Mouse (Mus musculus) G1E (cell line): ENCODE results near the gene Lipf. TPM values are rescaled to one million over a fixed set of nuclear protein-coding genes. Genes with fewer than 3 reads are reported as not detected.

Experiments
- ATAC-seq: 2 replicates; pipeline ENCODE4 v1.8.0; 2016; ENCODE audit warnings: mild to moderate bottlenecking; ENCODE audit not compliant: insufficient number of reproducible peaks, poor library complexity, low FRiP score, severe bottlenecking; ENCODE audit errors: extremely low read depth
- DNase-seq: peaks from one replicate; pipeline ENCODE4 v3.0.0; 2012; ENCODE audit warnings: low spot score
- H3K27me3 ChIP-seq: 2 replicates; pipeline ENCODE4 v1.6.1; 2012; ENCODE audit warnings: mild to moderate bottlenecking, low read length, inconsistent platforms; ENCODE audit not compliant: insufficient read depth
- H3K36me3 ChIP-seq: replicated peaks from 2 replicates; pipeline ENCODE3; 2012; ENCODE audit warnings: mild to moderate bottlenecking, inconsistent platforms
- H3K4me1 ChIP-seq: 2 replicates; pipeline ENCODE4 v1.6.1; 2012; ENCODE audit warnings: low read depth, low read length, inconsistent platforms, mixed read lengths; ENCODE audit not compliant: insufficient read depth
- H3K4me3 ChIP-seq: 2 replicates; pipeline ENCODE4 v1.5.1; 2012; ENCODE audit warnings: low read depth, mild to moderate bottlenecking, inconsistent platforms, low read length, moderate library complexity, mixed read lengths
- H3K9me3 ChIP-seq: replicated peaks from 2 replicates; pipeline ENCODE4 v1.6.1; 2012; ENCODE audit warnings: inconsistent platforms
- CTCF ChIP-seq: IDR thresholded peaks from 2 replicates; pipeline ENCODE4 v1.5.1; 2012; ENCODE audit warnings: low read depth, low read length, inconsistent platforms, mixed read lengths
- GATA1 ChIP-seq: IDR thresholded peaks from 2 replicates; pipeline ENCODE4 v1.6.1; 2012; ENCODE audit warnings: borderline replicate concordance, low read length, inconsistent platforms, mixed read lengths
- GATA2 ChIP-seq: IDR thresholded peaks from 2 replicates; pipeline ENCODE4 v1.6.1; 2012; ENCODE audit warnings: low read depth, low read length, inconsistent platforms, borderline replicate concordance
- POLR2AphosphoS5 ChIP-seq: IDR thresholded peaks from 2 replicates; pipeline ENCODE4 v1.6.1; 2012; ENCODE audit warnings: low read depth, low read length, inconsistent platforms; ENCODE audit not compliant: insufficient replicate concordance
- TAL1 ChIP-seq: conservative IDR thresholded peaks from 2 replicates; pipeline ENCODE4 v1.6.1; 2012; ENCODE audit warnings: low read depth, low read length, inconsistent platforms, mixed read lengths
- polyA plus RNA-seq: library from polyadenylated mRNA; stranded (reverse); fragments of >175 nt; gene quantifications from 2 replicates; pipeline ENCODE4 v1.2.3, GENCODE M21; 2012
- total RNA-seq, 2 experiments: library from RNA; stranded (forward) in 1 of 2; stranded (reverse) in 1 of 2; fragments of 200-1000 nt in 1 of 2; fragments of >200 nt in 1 of 2; fragmentation: Nextera tagmentation in 1 of 2; gene quantifications; 2 replicates each; pipeline ENCODE4 v1.2.3; 2014 to 2017

Lipf gene
- total and polyA plus RNA-seq, 3 experiments = not detected

GRCm38 (mm10) chr19:34022759-34023158 is 61.8 kb downstream of the Lipf start:
- no peaks in the 10 kb centered on the region for H3K27me3 ChIP-seq
- no peak overlapping the region for H3K4me3 ChIP-seq
- H3K9me3 ChIP-seq = no peaks in the 10 kb centered on the region
- ATAC-seq = no peak
- no peak for DNase-seq
- no peaks in the 10 kb centered on the region for H3K4me1 ChIP-seq
- H3K36me3 ChIP-seq = no peaks in the 10 kb centered on the region
- TF ChIP-seq POLR2AphosphoS5 (no peak), CTCF (no peak), TAL1 (no peak), GATA1 (no peak), GATA2 (no peak)

Other genes with a start within 250 kb of the Lipf start
- gene Lipo2, start 209.8 kb upstream of the Lipf start, total RNA-seq (2014; fragmentation: Nextera tagmentation) = not detected in 2 replicates
- gene Lipo2, start 209.8 kb upstream of the Lipf start, total RNA-seq (2017) = 0.11 TPM in 1 of 2 replicates, not detected in the other
- gene Lipo2, start 209.8 kb upstream of the Lipf start, polyA plus RNA-seq = not detected in 2 replicates
- not detected in 2 replicates for gene Lipo3, start 199.2 kb upstream of the Lipf start, total RNA-seq (2014; fragmentation: Nextera tagmentation)
- gene Lipo3, start 199.2 kb upstream of the Lipf start, total RNA-seq (2017) = 0.05 TPM in 1 of 2 replicates, not detected in the other
- not detected in 2 replicates for gene Lipo3, start 199.2 kb upstream of the Lipf start, polyA plus RNA-seq
- gene Lipo1, start 173.7 kb upstream of the Lipf start, total RNA-seq (2014; fragmentation: Nextera tagmentation) = not detected in 2 replicates
- 0.05 TPM in 1 of 2 replicates, not detected in the other for gene Lipo1, start 173.7 kb upstream of the Lipf start, total RNA-seq (2017)
- not detected in 2 replicates for gene Lipo1, start 173.7 kb upstream of the Lipf start, polyA plus RNA-seq
- gene Lipk, start 47.1 kb downstream of the Lipf start, total RNA-seq (2014; fragmentation: Nextera tagmentation) = not detected in 2 replicates
- gene Lipk, start 47.1 kb downstream of the Lipf start, total RNA-seq (2017) = 0.05 TPM in 1 of 2 replicates, not detected in the other
- not detected in 2 replicates for gene Lipk, start 47.1 kb downstream of the Lipf start, polyA plus RNA-seq
- not detected in 2 replicates for gene Lipn, start 106.2 kb downstream of the Lipf start, total RNA-seq (2014; fragmentation: Nextera tagmentation)
- gene Lipn, start 106.2 kb downstream of the Lipf start, total RNA-seq (2017) = 0.12 TPM in 1 of 2 replicates, not detected in the other
- gene Lipn, start 106.2 kb downstream of the Lipf start, polyA plus RNA-seq = not detected in 2 replicates
- not detected in 2 replicates for gene Lipm, start 139.7 kb downstream of the Lipf start, total RNA-seq (2014; fragmentation: Nextera tagmentation)
- gene Lipm, start 139.7 kb downstream of the Lipf start, total RNA-seq (2017) = not detected in 2 replicates
- gene Lipm, start 139.7 kb downstream of the Lipf start, polyA plus RNA-seq = not detected in 2 replicates
- not detected in 2 replicates for gene Ankrd22, start 204.9 kb downstream of the Lipf start, total RNA-seq (2014; fragmentation: Nextera tagmentation)
- gene Ankrd22, start 204.9 kb downstream of the Lipf start, total RNA-seq (2017) = 0.11 TPM in 1 of 2 replicates, not detected in the other
- gene Ankrd22, start 204.9 kb downstream of the Lipf start, polyA plus RNA-seq = not detected in 2 replicates
- not detected in 2 replicates for gene Stambpl1, start 231.0 kb downstream of the Lipf start, total RNA-seq (2014; fragmentation: Nextera tagmentation)
- 0.06 and 0.44 TPM in 2 replicates for gene Stambpl1, start 231.0 kb downstream of the Lipf start, total RNA-seq (2017)
- not detected in 2 replicates for gene Stambpl1, start 231.0 kb downstream of the Lipf start, polyA plus RNA-seq